Mouse (Mus musculus): Measurements from ENCODE around the gene Bbc3. TPM values are rescaled to one million over a fixed set of nuclear protein-coding genes. Genes with fewer than 3 reads are reported as not detected.

Bbc3 gene
- total and polyA plus RNA-seq, 3 experiments: 23.2 to 61.7 (median 23.3) TPM

DNA sequence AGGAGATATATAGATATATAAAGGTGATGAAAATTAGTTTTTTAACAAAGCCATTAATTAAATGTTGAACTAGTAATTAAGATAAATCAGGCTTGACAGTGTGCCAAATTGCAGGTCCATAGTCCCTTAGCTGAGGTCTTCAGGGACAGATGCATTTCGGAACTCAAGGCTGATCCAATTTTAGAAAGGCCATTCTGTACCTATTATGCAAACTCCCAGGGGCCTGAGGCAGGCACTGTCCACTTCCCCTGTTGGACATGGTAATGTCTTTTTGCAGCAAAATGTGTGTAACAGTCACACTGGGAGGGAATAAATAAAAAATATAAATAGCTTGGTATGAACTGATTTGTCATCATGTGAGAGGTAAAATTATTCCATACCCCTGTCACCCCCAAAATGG is 37.1 kb upstream of the Bbc3 start:
- H3K36me3 ChIP-seq (replicated peaks in 1 of 2; ENCODE audit: control insufficient read depth in 1 of 2, insufficient read depth in 1 of 2, low read length in 1 of 2): peaks cover 11 to 30% of the 10 kb centered on the region in 2 experiments
- dilution Hi-C loops (cut with MboI; ENCODE audit: extremely low pct_ligation_motif_present, extremely low pct_unique_long_range_greater_than_20kb, low sequenced_read_pairs) (no loop called here), in situ Hi-C loops (cut with MboI; ENCODE audit: low pct_ligation_motif_present, low pct_unique_long_range_greater_than_20kb, low sequenced_read_pairs) (loop anchor here (5.0 to 25.0 kb wide), 2 partner anchors 89 to 209 kb away; partner anchors contain the start of gene Zfp541)
- H3K4me2 ChIP-seq (ENCODE audit: insufficient read depth, low read depth, poor library complexity, severe bottlenecking): no peak overlapping the region
- H3K27me3 ChIP-seq (replicated peaks): no peaks in the 10 kb centered on the region
- DNase-seq (ENCODE audit: extremely low read depth): no peak
- TF ChIP-seq ETS1 (conservative IDR thresholded peaks at IDR 0.05; ENCODE audit: low read depth, low read length) (no peak), TCF12 (IDR thresholded peaks at IDR 0.05; ENCODE audit: low read depth, low read length) (no peak)
- no peaks in the 10 kb centered on the region for H3K9me3 ChIP-seq (replicated peaks; ENCODE audit: low read length)
- peaks cover 13 to 27% of the 10 kb centered on the region in 2 experiments for H3K4me1 ChIP-seq (ENCODE audit: control insufficient read depth in 1 of 2, insufficient read depth in 2 of 2)
- no peaks in the 10 kb centered on the region for H3K79me2 ChIP-seq (replicated peaks; ENCODE audit: control insufficient read depth, extremely low read depth, insufficient read depth, poor library complexity, severe bottlenecking)
- no peak overlapping the region for H3K9ac ChIP-seq (ENCODE audit: insufficient read depth, low read depth)
- no peak overlapping the region for H3K27ac ChIP-seq (ENCODE audit: insufficient read depth, low read depth)
- H3K4me3 ChIP-seq (replicated peaks in 1 of 3; ENCODE audit: low read depth in 2 of 3, low read length in 2 of 3, poor library complexity in 1 of 3): no peak overlapping the region

- DNase-seq (ENCODE audit: extremely low read depth): peak; percentile 39
- H3K4me3 ChIP-seq (replicated peaks in 1 of 3; ENCODE audit: low read depth in 2 of 3, low read length in 2 of 3, poor library complexity in 1 of 3): peak overlapping the region; percentile 58 to 72 (median 65)
- TF ChIP-seq MEF2A (IDR thresholded peaks at IDR 0.05; ENCODE audit: borderline replicate concordance, low read depth, low read length) (0 out of 2 replicates have a peak, but pooled peaks have one; percentile 4), BHLHE40 (IDR thresholded peaks at IDR 0.05; ENCODE audit: low read depth, low read length) (no peak)
- H3K27me3 ChIP-seq (replicated peaks): no peaks in the 10 kb centered on the region
- dilution Hi-C loops (cut with MboI; ENCODE audit: extremely low pct_ligation_motif_present, extremely low pct_unique_long_range_greater_than_20kb, low sequenced_read_pairs): no loop called here
- H3K9me3 ChIP-seq (replicated peaks; ENCODE audit: low read length): no peaks in the 10 kb centered on the region
- H3K9ac ChIP-seq (ENCODE audit: insufficient read depth, low read depth): peak overlapping the region; percentile 55
- peak overlapping the region; percentile 67 for H3K4me2 ChIP-seq (ENCODE audit: insufficient read depth, low read depth, poor library complexity, severe bottlenecking)
- in situ Hi-C loops (cut with MboI; ENCODE audit: low pct_ligation_motif_present, low pct_unique_long_range_greater_than_20kb, low sequenced_read_pairs): loop anchor here (5.0 to 25.0 kb wide), 2 partner anchors 90 to 210 kb away; partner anchors contain the start of gene Zfp541
- H3K36me3 ChIP-seq (replicated peaks in 1 of 2; ENCODE audit: control insufficient read depth in 1 of 2, insufficient read depth in 1 of 2, low read length in 1 of 2): peaks cover 23 to 46% of the 10 kb centered on the region in 2 experiments
- peaks cover 13 to 27% of the 10 kb centered on the region in 2 experiments for H3K4me1 ChIP-seq (ENCODE audit: control insufficient read depth in 1 of 2, insufficient read depth in 2 of 2)
- no peaks in the 10 kb centered on the region for H3K79me2 ChIP-seq (replicated peaks; ENCODE audit: control insufficient read depth, extremely low read depth, insufficient read depth, poor library complexity, severe bottlenecking)
- H3K27ac ChIP-seq (ENCODE audit: insufficient read depth, low read depth): peak overlapping the region; percentile 40; the same call in 1 of the 2 replicates
Observed at GRCm38 (mm10) chr7:16272681-16273080, 35.5 kb upstream of the Bbc3 start.

GRCm38 (mm10) chr7:16273081-16273765 is 35.0 kb upstream of the Bbc3 start, which contains the start of gene Inafm1:
TSS of gene Inafm1 (minus strand) at chr7:16273617.
- Histone ChIP-seq H3K9me3 (replicated peaks; ENCODE audit: low read length) (no peaks in the 10 kb centered on the region), H3K79me2 (replicated peaks; ENCODE audit: control insufficient read depth, extremely low read depth, insufficient read depth, poor library complexity, severe bottlenecking) (no peaks in the 10 kb centered on the region), H3K4me3 (replicated peaks in 1 of 3; ENCODE audit: low read depth in 2 of 3, low read length in 2 of 3, poor library complexity in 1 of 3) (peak within 1 kb of the TSS; percentile 58 to 72 (median 65)), H3K4me2 (ENCODE audit: insufficient read depth, low read depth, poor library complexity, severe bottlenecking) (peak within 1 kb of the TSS; percentile 67), H3K9ac (ENCODE audit: insufficient read depth, low read depth) (peak within 1 kb of the TSS; percentile 55), H3K4me1 (ENCODE audit: control insufficient read depth in 1 of 2, insufficient read depth in 2 of 2) (peaks cover 13 to 27% of the 10 kb centered on the region in 2 experiments), H3K36me3 (replicated peaks in 1 of 2; ENCODE audit: control insufficient read depth in 1 of 2, insufficient read depth in 1 of 2, low read length in 1 of 2) (peaks cover 28 to 51% of the 10 kb centered on the region in 2 experiments), H3K27ac (ENCODE audit: insufficient read depth, low read depth) (peak within 1 kb of the TSS; percentile 50), H3K27me3 (replicated peaks) (no peaks in the 10 kb centered on the region)
- TF ChIP-seq SIN3A (IDR thresholded peaks at IDR 0.05; ENCODE audit: low read length) (no peak), CHD1 (IDR thresholded peaks at IDR 0.05; ENCODE audit: low read depth, low read length) (no peak), MAZ (IDR thresholded peaks at IDR 0.05; ENCODE audit: low read depth, low read length) (peak; percentile 59; the same call in 1 of the 2 replicates), E2F4 (IDR thresholded peaks at IDR 0.05; ENCODE audit: insufficient replicate concordance, low read depth, low read length) (0 out of 2 replicates have a peak, but pooled peaks have one; percentile 53), ELF1 (IDR thresholded peaks at IDR 0.05; ENCODE audit: low read depth, low read length) (peak; percentile 25; the same call in 1 of the 2 replicates)
- in situ Hi-C loops (cut with MboI; ENCODE audit: low pct_ligation_motif_present, low pct_unique_long_range_greater_than_20kb, low sequenced_read_pairs): loop anchor here (5.0 to 25.0 kb wide), 2 partner anchors 91 to 211 kb away; partner anchors contain the start of gene Zfp541
- dilution Hi-C loops (cut with MboI; ENCODE audit: extremely low pct_ligation_motif_present, extremely low pct_unique_long_range_greater_than_20kb, low sequenced_read_pairs): no loop called here
- DNase-seq (ENCODE audit: extremely low read depth): peak; percentile 95

Data from CH12.LX (cell line).